Mouse (Mus musculus) kidney, adult 2 months (tissue): Measurements from ENCODE around the gene Dnajc8.

Source experiments
- CTCF ChIP-seq: fragments of 200-500 bp; conservative IDR thresholded peaks from 2 replicates; pipeline ENCODE4 v1.5.1; 2011; ENCODE audit warnings: low read depth, mild to moderate bottlenecking, control low read depth, low read length, moderate library complexity, mixed read lengths; ENCODE audit not compliant: insufficient read depth, insufficient read length
- POLR2A ChIP-seq: fragments of 200-500 bp; IDR thresholded peaks from one replicate; pipeline ENCODE4 v1.6.1; 2011; ENCODE audit warnings: low read depth, low read length, control low read depth

GRCm38 (mm10) chr4:132571190-132571589 lies 35.8 kb downstream of the Dnajc8 start:
- TF ChIP-seq CTCF (no peak), POLR2A (no peak)
